Mouse (Mus musculus) forebrain, embryonic 15.5 days (tissue): ENCODE results near the gene Npm3. TPM values are rescaled to one million over a fixed set of nuclear protein-coding genes. Genes with fewer than 3 reads are reported as not detected.

ENCODE experiments used
- ATAC-seq: fragments of 200-750 bp; cut with Nextera tagmentation; replicated peaks from 2 replicates; pipeline ENCODE4 v1.8.0; 2017; ENCODE audit warnings: mild to moderate bottlenecking, moderate TSS enrichment, moderate library complexity
- H3K27ac ChIP-seq: fragments of 300-500 bp; sonication (generic); replicated peaks from 2 replicates; pipeline ENCODE4 v1.5.1; 2015; ENCODE audit warnings: mild to moderate bottlenecking, inconsistent platforms
- H3K27me3 ChIP-seq: fragments of 300-500 bp; sonication (generic); 2 replicates; pipeline ENCODE4 v1.6.1; 2015; ENCODE audit warnings: inconsistent platforms
- H3K36me3 ChIP-seq: fragments of 300-500 bp; sonication (generic); 2 replicates; pipeline ENCODE4 v1.6.1; 2015; ENCODE audit warnings: mild to moderate bottlenecking, inconsistent platforms
- H3K4me1 ChIP-seq: fragments of 300-500 bp; sonication (generic); 2 replicates; pipeline ENCODE4 v1.6.1; 2015; ENCODE audit warnings: inconsistent platforms
- H3K4me2 ChIP-seq: fragments of 300-500 bp; sonication (generic); replicated peaks from 2 replicates; pipeline ENCODE4 v1.6.1; 2015; ENCODE audit warnings: mild to moderate bottlenecking, inconsistent platforms
- H3K4me3 ChIP-seq: fragments of 300-500 bp; sonication (generic); 2 replicates; pipeline ENCODE4 v1.5.1; 2015; ENCODE audit warnings: mild to moderate bottlenecking, inconsistent platforms
- H3K9ac ChIP-seq: fragments of 300-500 bp; sonication (generic); replicated peaks from 2 replicates; pipeline ENCODE4 v1.6.1; 2015; ENCODE audit warnings: mild to moderate bottlenecking, inconsistent platforms
- H3K9me3 ChIP-seq: fragments of 300-500 bp; sonication (generic); 2 replicates; pipeline ENCODE4 v1.6.1; 2016; ENCODE audit warnings: inconsistent platforms
- WGBS: fragments of 180-500 bp; shearing (Covaris S2); methylation state at CpG from one replicate; pipeline ENCODE4 v1.1.7; 2015; ENCODE audit warnings: mixed read lengths; 5-methylcytosine and 5-hydroxymethylcytosine counted together
- polyA plus RNA-seq: library from polyadenylated mRNA; unstranded; fragments of >200 nt; fragmentation: Nextera tagmentation; extraction: Ambion mirVana; gene quantifications from 2 replicates; pipeline ENCODE4 v1.2.1, GENCODE M21; 2015

The Npm3 gene
- polyA plus RNA-seq, result 9.5 and 9.7 TPM in 2 replicates

DNA sequence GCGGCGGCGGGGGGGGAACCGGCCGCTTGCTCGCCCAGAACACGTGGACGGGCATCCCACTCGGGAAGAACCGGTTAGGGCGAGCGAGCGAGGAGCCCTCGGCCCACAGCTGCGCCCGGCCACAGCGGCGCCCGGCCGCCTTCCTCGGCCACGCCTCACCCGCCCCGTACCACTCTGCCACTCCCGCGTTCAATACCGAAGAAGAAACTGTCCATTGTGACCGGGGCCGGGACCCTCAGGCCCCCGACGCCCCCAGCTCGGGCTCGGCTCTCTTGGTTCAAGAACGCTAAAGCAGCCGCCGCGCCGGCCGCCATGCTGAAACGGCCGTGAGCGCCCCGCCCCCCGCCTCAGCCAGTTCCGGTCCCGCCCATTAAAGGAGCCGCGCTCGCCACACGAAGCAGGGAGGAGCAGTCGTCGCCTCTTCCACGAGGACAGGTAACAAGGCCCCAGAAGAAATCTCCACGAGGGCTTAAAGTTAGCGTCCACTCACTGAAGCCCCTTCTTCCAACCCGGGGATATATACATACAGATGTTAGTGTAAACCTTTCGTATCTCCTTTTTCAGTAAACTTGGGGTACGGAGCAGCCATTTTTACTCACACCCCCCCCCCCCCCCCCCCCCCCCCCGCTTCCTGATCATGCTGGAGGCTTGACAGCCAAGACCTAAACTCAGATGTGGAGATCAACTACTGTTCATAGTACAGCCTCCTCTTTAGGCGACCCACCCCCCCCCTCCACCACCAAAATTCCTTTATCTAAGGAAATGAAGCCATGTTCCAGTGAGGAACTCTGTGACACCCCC is at the start of gene Npm3:
TSS of gene Npm3 (minus strand) at position 349 of the 801 bp plus-strand sequence.
- peak within 1 kb of the TSS; percentile 91 for H3K4me2 ChIP-seq
- H3K4me3 ChIP-seq, result peak within 1 kb of the TSS; percentile 52
- H3K9me3 ChIP-seq, result no peaks in the 10 kb centered on the region
- peaks cover 32% of the 10 kb centered on the region for H3K36me3 ChIP-seq
- peak; percentile 88 for ATAC-seq
- peaks cover 35% of the 10 kb centered on the region for H3K4me1 ChIP-seq
- WGBS, result under 1% methylated on average over 59 of the region's 60 CpGs
- no peak within 1 kb of the TSS for H3K27ac ChIP-seq
- H3K27me3 ChIP-seq, result peaks cover 23% of the 10 kb centered on the region
- H3K9ac ChIP-seq, result peak within 1 kb of the TSS; percentile 58

GRCm38 (mm10) chr19:45796879-45797278 is 47.5 kb upstream of the Npm3 start:
- Histone ChIP-seq H3K4me2 (no peak overlapping the region), H3K9me3 (no peaks in the 10 kb centered on the region), H3K9ac (no peak overlapping the region), H3K36me3 (no peaks in the 10 kb centered on the region), H3K4me1 (no peaks in the 10 kb centered on the region), H3K4me3 (no peak overlapping the region), H3K27me3 (no peaks in the 10 kb centered on the region), H3K27ac (no peak overlapping the region)
- WGBS, result 80% methylated on average over 15 of the region's 15 CpGs
- no peak for ATAC-seq

DNA sequence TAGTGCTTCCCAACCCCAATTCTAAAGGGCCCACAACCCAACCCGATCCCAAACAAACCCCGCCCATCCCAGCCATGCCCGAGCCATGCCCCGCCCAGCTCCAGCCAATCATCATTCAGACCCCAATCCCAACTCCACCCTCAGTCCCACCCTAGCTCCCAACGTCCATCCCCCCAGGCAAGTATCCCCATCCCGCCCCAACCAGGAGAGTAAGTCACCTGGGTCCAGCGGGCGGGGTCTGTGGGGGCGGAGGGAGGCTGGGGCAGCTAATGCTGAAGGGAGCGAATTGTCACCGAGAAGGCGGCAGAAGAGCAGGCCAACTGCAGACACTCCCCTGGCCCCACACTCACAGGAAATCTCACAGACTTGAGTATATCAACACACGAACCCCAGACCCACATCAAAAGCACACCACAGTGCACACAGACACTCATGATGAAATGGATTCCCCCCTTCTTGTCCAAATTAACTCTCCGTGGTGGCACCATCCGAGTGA is 46.7 kb upstream of the Npm3 start:
- no peaks in the 10 kb centered on the region for H3K4me1 ChIP-seq
- no peaks in the 10 kb centered on the region for H3K27me3 ChIP-seq
- no peaks in the 10 kb centered on the region for H3K36me3 ChIP-seq
- no peak overlapping the region for H3K27ac ChIP-seq
- H3K9me3 ChIP-seq, result no peaks in the 10 kb centered on the region
- no peak overlapping the region for H3K9ac ChIP-seq
- 10% methylated on average over 15 of the region's 15 CpGs for WGBS
- H3K4me2 ChIP-seq, result peak overlapping the region; percentile 25
- no peak for ATAC-seq
- no peak overlapping the region for H3K4me3 ChIP-seq

DNA sequence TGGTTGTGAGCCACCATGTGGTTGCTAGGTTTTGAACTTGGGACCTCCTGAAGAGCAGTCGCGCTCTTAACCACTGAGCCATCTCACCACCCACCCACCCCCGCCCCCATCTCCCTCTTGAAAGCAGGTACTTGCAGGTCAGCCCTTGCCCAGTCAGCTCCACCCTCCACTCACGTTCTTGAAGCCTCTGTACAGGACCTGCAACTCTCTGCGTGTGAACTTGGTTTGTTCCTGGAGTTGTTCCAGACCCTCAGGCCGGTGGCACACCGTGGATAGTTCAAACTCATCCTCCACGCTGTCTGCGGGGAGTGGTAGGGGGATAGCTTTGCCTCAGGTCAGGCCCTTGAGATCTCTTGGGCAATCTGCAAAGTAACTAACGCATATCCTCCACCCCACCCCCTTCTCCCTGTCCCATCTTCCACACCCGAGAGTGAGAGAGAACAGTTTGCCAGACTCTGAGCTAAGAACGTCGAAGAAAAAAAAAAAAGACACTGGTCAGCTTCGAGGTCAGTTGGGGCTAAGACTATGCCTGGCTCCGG is 46.1 kb upstream of the Npm3 start:
- no peak for ATAC-seq
- Histone ChIP-seq H3K4me2 (0 out of 2 replicates have a peak overlapping the region, but pooled peaks have one; percentile 25), H3K27ac (no peak overlapping the region), H3K9ac (no peak overlapping the region), H3K9me3 (no peaks in the 10 kb centered on the region), H3K27me3 (no peaks in the 10 kb centered on the region), H3K4me3 (no peak overlapping the region), H3K4me1 (no peaks in the 10 kb centered on the region), H3K36me3 (no peaks in the 10 kb centered on the region)
- WGBS, result 30% methylated on average over 15 of the region's 15 CpGs

GRCm38 (mm10) chr19:45794718-45795117 is 45.3 kb upstream of the Npm3 start:
- no peak overlapping the region for H3K4me2 ChIP-seq
- 83% methylated on average over 6 of the region's 6 CpGs for WGBS
- no peak overlapping the region for H3K4me3 ChIP-seq
- H3K27ac ChIP-seq, result no peak overlapping the region
- no peaks in the 10 kb centered on the region for H3K9me3 ChIP-seq
- H3K4me1 ChIP-seq, result no peaks in the 10 kb centered on the region
- no peaks in the 10 kb centered on the region for H3K27me3 ChIP-seq
- ATAC-seq, result no peak
- no peaks in the 10 kb centered on the region for H3K36me3 ChIP-seq
- H3K9ac ChIP-seq, result no peak overlapping the region

DNA sequence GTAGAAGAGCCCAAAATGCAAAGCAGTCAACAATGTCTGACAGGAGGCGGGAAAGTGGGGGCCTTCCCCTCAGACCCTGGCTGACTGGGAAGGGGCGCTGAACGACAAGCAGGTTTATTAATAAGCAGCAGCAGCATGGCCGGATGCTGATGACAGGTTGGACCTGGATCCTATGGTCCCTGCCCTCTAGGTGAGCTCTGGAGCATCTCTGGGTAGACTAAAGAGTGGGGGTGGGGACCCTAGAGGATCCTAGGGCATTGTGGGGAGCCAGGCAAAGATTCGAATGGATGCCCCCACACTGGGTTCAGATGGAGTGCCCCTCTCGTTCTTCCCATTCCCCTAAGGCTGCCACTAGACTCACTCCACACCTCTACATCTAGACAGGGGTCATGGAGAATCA is 43.0 kb upstream of the Npm3 start:
- H3K4me3 ChIP-seq, result no peak overlapping the region
- no peak overlapping the region for H3K27ac ChIP-seq
- ATAC-seq, result no peak
- no peaks in the 10 kb centered on the region for H3K27me3 ChIP-seq
- 91% methylated on average over 6 of the region's 6 CpGs for WGBS
- H3K9me3 ChIP-seq, result no peaks in the 10 kb centered on the region
- no peak overlapping the region for H3K9ac ChIP-seq
- H3K36me3 ChIP-seq, result no peaks in the 10 kb centered on the region
- H3K4me1 ChIP-seq, result no peaks in the 10 kb centered on the region
- no peak overlapping the region for H3K4me2 ChIP-seq

DNA sequence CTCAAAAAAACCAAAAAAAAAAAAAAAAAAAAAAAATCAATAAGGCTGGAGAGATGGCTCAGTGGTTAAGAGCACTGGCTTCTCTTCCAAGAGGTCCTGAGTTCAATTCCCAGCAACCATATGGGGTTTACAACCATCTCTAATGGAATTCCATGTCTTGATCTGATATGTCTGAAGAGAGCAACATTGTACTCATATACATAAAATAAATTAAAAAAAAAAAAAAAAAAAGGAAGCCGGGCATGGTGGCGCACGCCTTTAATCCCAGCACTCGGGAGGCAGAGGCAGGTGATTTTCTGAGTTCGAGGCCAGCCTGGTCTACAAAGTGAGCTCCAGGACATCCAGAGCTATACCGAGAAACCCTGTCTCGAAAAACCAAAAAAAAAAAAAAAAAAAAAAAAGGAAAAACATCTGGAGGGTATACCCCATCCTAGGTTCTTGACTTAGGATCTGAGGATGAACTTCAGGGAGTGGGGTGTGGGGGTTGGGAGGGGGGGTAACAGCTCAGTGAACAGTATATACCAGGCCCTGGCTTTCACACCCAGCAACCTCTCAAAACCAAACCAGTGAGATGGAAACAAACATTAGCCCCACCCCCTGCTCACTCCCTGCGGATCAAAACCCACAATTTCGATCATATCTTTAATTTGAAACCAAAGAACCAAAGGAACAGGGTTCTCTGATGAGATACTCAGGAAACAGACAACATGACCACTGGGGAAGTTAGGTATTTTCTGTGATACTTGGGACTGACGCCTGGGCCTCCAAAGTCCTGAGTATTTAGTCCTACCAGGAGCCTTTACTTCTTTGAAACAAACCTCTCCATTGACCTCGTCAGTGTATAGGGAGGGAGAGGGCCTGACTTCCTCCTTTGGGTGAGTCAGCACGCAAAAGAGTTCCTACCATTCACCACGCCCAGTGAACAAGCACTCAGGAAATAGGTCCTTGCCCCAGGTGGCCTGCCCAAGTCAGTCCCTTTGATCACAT is 40.8 kb upstream of the Npm3 start:
- Histone ChIP-seq H3K27me3 (no peaks in the 10 kb centered on the region), H3K9me3 (no peaks in the 10 kb centered on the region), H3K4me1 (no peaks in the 10 kb centered on the region), H3K36me3 (no peaks in the 10 kb centered on the region), H3K27ac (no peak overlapping the region), H3K4me2 (no peak overlapping the region), H3K4me3 (no peak overlapping the region), H3K9ac (no peak overlapping the region)
- WGBS, result 83% methylated on average over 13 of the region's 13 CpGs
- ATAC-seq, result no peak

DNA sequence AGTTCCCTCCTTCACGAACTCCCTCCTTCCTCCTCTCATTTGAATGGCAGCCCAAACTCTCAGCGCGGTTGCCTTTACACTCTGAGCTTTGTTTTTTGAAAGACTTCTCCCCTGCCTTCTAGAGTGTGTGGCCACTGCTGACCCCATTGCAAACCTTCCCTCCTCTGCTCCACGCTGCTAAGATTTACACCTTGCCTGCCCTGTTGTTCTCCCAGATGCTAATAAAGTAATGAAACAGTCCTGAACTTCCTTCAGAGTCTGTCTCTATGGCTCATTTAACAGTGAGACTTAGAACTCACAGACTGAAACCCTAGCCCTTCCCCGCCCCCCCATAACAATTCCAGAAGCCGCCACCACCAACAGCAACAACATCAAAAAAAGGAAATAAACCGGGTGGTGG is 40.0 kb upstream of the Npm3 start:
- Histone ChIP-seq H3K4me1 (no peaks in the 10 kb centered on the region), H3K9me3 (no peaks in the 10 kb centered on the region), H3K4me3 (no peak overlapping the region), H3K36me3 (no peaks in the 10 kb centered on the region), H3K27me3 (no peaks in the 10 kb centered on the region), H3K9ac (no peak overlapping the region), H3K4me2 (no peak overlapping the region), H3K27ac (no peak overlapping the region)
- no peak for ATAC-seq
- WGBS, result 83% methylated on average over 7 of the region's 7 CpGs

GRCm38 (mm10) chr19:45788337-45788736 is 38.9 kb upstream of the Npm3 start:
- Histone ChIP-seq H3K9me3 (no peaks in the 10 kb centered on the region), H3K9ac (no peak overlapping the region), H3K36me3 (no peaks in the 10 kb centered on the region), H3K4me3 (no peak overlapping the region), H3K4me1 (peaks cover 6% of the 10 kb centered on the region), H3K27ac (no peak overlapping the region), H3K27me3 (no peaks in the 10 kb centered on the region), H3K4me2 (no peak overlapping the region)
- ATAC-seq, result no peak
- 89% methylated on average over 4 of the region's 4 CpGs for whole genome bisulfite sequencing

DNA sequence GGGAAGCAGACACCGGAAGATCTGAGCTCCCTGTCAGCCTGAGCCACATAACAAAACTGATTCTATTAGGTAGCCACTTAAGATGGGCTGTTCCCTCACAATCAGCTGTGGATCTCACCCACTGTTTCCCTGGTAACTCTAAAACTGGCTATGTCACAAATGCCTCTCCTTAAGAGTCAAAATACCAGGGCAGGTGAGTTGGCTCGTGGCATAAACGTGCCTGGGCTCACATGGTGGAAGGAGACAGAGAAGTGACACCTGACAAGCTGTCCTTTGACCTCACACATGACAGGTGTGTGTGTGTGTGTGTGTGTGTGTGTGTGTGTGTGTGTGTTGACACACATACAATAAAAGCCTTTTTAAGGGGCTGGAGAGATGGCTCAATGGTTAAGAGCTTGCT is 38.1 kb upstream of the Npm3 start:
- H3K36me3 ChIP-seq, result no peaks in the 10 kb centered on the region
- no peaks in the 10 kb centered on the region for H3K27me3 ChIP-seq
- no peak overlapping the region for H3K4me3 ChIP-seq
- no peak overlapping the region for H3K9ac ChIP-seq
- no peak overlapping the region for H3K27ac ChIP-seq
- WGBS, result 59% methylated on average over 3 of the region's 3 CpGs
- H3K4me1 ChIP-seq, result peaks cover 6% of the 10 kb centered on the region
- ATAC-seq, result no peak
- H3K4me2 ChIP-seq, result no peak overlapping the region
- H3K9me3 ChIP-seq, result no peaks in the 10 kb centered on the region

- no peaks in the 10 kb centered on the region for H3K36me3 ChIP-seq
- no peaks in the 10 kb centered on the region for H3K27me3 ChIP-seq
- H3K4me3 ChIP-seq, result no peak overlapping the region
- ATAC-seq, result no peak
- no peak overlapping the region for H3K9ac ChIP-seq
- H3K27ac ChIP-seq, result no peak overlapping the region
- WGBS, result 67% methylated on average over 3 of the region's 3 CpGs
- H3K4me1 ChIP-seq, result peaks cover 24% of the 10 kb centered on the region
- no peaks in the 10 kb centered on the region for H3K9me3 ChIP-seq
- H3K4me2 ChIP-seq, result no peak overlapping the region
Measured at GRCm38 (mm10) chr19:45785470-45785869, 36.1 kb upstream of the Npm3 start.
